Mouse (Mus musculus): ENCODE data around the gene Cpne9. TPM values are rescaled to one million over a fixed set of nuclear protein-coding genes. Genes with fewer than 3 reads are reported as not detected.

The Cpne9 gene
- polyA plus RNA-seq, 2 experiments = 0.44 to 0.77 TPM

DNA sequence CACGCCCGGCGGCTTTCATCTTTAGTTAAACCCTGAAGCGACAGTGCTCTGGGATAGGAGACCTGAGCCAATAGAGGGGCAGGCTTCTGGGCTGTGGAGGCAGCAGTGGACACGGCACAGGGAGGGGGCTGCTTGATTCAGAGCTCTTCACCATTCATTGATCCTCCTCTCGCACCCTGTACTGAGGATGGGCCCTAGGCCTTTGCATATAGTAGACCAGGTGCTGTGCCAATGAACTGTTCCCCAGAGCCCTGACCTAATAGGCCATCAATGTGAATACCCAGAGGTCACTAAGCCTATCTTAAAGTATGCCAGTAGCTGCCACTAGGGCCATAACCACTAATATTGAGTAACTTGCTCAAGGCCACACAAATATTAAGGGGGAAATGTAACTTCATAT is 431 bp upstream of the Cpne9 start:
- no peak for ATAC-seq (ENCODE audit: low FRiP score, low read depth)
- no peak overlapping the region for H3K27ac ChIP-seq (replicated peaks; ENCODE audit: low read depth, low read length)
- 0 out of 2 replicates have a peak, but pooled peaks cover 5% of the 10 kb centered on the region for H3K4me1 ChIP-seq (ENCODE audit: control insufficient read depth, insufficient read depth, low read length)
- H3K9ac ChIP-seq (ENCODE audit: low read depth, low read length, severe bottlenecking) = no peak overlapping the region
- peaks cover 14% of the 10 kb centered on the region for H3K36me3 ChIP-seq (ENCODE audit: control insufficient read depth, insufficient read depth, low read length)
- no peaks in the 10 kb centered on the region for H3K9me3 ChIP-seq (ENCODE audit: control insufficient read depth, low read length)
- no peak overlapping the region for H3K4me2 ChIP-seq (replicated peaks; ENCODE audit: low read depth, low read length, severe bottlenecking)
- TF ChIP-seq POLR2A (IDR thresholded peaks at IDR 0.05; ENCODE audit: borderline replicate concordance, extremely low read depth, insufficient read depth, insufficient read length) = no peak
- peaks cover 35% of the 10 kb centered on the region for H3K27me3 ChIP-seq (ENCODE audit: control insufficient read depth, insufficient read depth, low read length)
- whole genome bisulfite sequencing = 61% methylated on average over 6 of the region's 6 CpGs
- H3K4me3 ChIP-seq (replicated peaks; ENCODE audit: low read length) = no peak overlapping the region
- DNase-seq (ENCODE audit: low spot score) = no peak

DNA sequence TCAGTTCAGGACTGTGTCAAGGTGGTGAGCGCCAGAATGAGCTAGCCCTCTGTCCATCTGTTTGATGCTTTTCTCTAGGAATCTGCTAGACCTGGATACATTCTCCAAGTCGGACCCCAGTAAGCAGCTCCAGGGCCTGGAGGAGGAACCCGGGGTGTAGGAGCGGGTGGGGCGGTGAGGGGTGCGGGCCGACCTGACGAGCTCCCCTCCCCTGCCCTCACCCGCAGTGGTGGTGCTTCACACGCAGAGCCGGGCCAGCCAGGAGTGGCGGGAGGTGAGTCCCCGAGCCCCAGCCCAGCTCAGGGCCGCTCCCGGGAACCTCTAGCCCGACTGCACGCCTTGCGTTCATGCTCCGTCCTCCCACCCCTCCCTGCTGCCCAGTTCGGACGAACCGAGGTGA is 862 bp downstream of the Cpne9 start:
- DNase-seq (ENCODE audit: low spot score) (no peak), ATAC-seq (ENCODE audit: low FRiP score, low read depth) (no peak)
- Histone ChIP-seq H3K27me3 (ENCODE audit: control insufficient read depth, insufficient read depth, low read length) (peaks cover 35% of the 10 kb centered on the region), H3K4me1 (ENCODE audit: control insufficient read depth, insufficient read depth, low read length) (0 out of 2 replicates have a peak, but pooled peaks cover 5% of the 10 kb centered on the region), H3K4me3 (replicated peaks; ENCODE audit: low read length) (no peak overlapping the region), H3K9me3 (ENCODE audit: control insufficient read depth, low read length) (no peaks in the 10 kb centered on the region), H3K4me2 (replicated peaks; ENCODE audit: low read depth, low read length, severe bottlenecking) (no peak overlapping the region), H3K27ac (replicated peaks; ENCODE audit: low read depth, low read length) (no peak overlapping the region), H3K36me3 (ENCODE audit: control insufficient read depth, insufficient read depth, low read length) (peaks cover 11% of the 10 kb centered on the region; the same call in 1 of the 2 replicates), H3K9ac (ENCODE audit: low read depth, low read length, severe bottlenecking) (no peak overlapping the region)
- 2% methylated on average over 20 of the region's 22 CpGs for whole genome bisulfite sequencing
- TF ChIP-seq POLR2A (IDR thresholded peaks at IDR 0.05; ENCODE audit: borderline replicate concordance, extremely low read depth, insufficient read depth, insufficient read length) = no peak

DNA sequence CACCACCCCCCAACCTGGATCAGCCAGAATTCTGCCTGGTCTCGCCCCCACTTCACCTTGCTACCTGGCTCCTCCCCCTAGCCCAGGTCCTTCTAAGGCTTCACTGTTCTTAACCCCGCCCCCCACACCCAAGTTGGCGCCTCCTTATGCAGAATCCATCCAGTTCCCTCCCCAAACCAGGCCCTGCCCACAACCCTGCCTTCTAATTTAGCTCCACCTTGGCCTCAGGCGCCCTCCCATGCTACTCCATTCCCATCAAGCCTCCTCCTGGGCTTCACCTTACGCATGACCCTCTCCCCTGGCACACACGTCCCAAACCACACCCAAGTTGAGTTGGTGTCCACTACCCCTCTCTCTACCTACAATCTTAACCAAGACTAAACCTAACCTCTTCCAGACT is 1.4 kb downstream of the Cpne9 start:
- peaks cover 35% of the 10 kb centered on the region for H3K27me3 ChIP-seq (ENCODE audit: control insufficient read depth, insufficient read depth, low read length)
- H3K36me3 ChIP-seq (ENCODE audit: control insufficient read depth, insufficient read depth, low read length) = peaks cover 9% of the 10 kb centered on the region; the same call in 1 of the 2 replicates
- DNase-seq (ENCODE audit: low spot score) (no peak), ATAC-seq (ENCODE audit: low FRiP score, low read depth) (no peak)
- no peak overlapping the region for H3K4me2 ChIP-seq (replicated peaks; ENCODE audit: low read depth, low read length, severe bottlenecking)
- no peak overlapping the region for H3K9ac ChIP-seq (ENCODE audit: low read depth, low read length, severe bottlenecking)
- H3K4me1 ChIP-seq (ENCODE audit: control insufficient read depth, insufficient read depth, low read length) = 0 out of 2 replicates have a peak, but pooled peaks cover 5% of the 10 kb centered on the region
- H3K4me3 ChIP-seq (replicated peaks; ENCODE audit: low read length) = no peak overlapping the region
- WGBS = 4% methylated on average over 6 of the region's 6 CpGs
- H3K9me3 ChIP-seq (ENCODE audit: control insufficient read depth, low read length) = no peaks in the 10 kb centered on the region
- TF ChIP-seq POLR2A (IDR thresholded peaks at IDR 0.05; ENCODE audit: borderline replicate concordance, extremely low read depth, insufficient read depth, insufficient read length) = no peak
- H3K27ac ChIP-seq (replicated peaks; ENCODE audit: low read depth, low read length) = no peak overlapping the region

DNA sequence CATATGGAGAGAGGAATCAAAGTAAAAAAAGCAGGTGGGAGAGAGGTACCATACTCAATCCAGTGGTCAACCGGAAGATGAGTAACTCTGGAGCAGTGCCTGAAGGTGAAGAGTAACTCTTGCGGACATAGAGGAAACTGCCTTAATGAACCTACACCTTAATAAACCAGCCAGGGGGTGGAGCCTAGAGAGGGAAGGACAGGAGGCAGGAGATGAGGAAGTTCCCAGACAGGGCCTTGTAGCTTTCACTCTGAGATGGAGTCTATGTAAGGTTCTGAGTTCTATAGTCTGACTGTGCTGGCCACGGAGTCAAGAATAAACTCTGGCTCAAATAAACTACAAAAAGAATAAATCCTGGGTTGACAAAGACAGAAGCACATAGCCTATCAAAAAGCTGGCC is 2.8 kb downstream of the Cpne9 start:
- H3K9me3 ChIP-seq (ENCODE audit: control insufficient read depth, low read length) = no peaks in the 10 kb centered on the region
- 0 out of 2 replicates have a peak, but pooled peaks cover 5% of the 10 kb centered on the region for H3K4me1 ChIP-seq (ENCODE audit: control insufficient read depth, insufficient read depth, low read length)
- H3K4me3 ChIP-seq (replicated peaks; ENCODE audit: low read length) = no peak overlapping the region
- no peak for ATAC-seq (ENCODE audit: low FRiP score, low read depth)
- no peak overlapping the region for H3K4me2 ChIP-seq (replicated peaks; ENCODE audit: low read depth, low read length, severe bottlenecking)
- WGBS = 79% methylated on average over 3 of the region's 3 CpGs
- no peak for TF ChIP-seq POLR2A (IDR thresholded peaks at IDR 0.05; ENCODE audit: borderline replicate concordance, extremely low read depth, insufficient read depth, insufficient read length)
- no peak overlapping the region for H3K9ac ChIP-seq (ENCODE audit: low read depth, low read length, severe bottlenecking)
- peaks cover 4% of the 10 kb centered on the region; the same call in 1 of the 2 replicates for H3K36me3 ChIP-seq (ENCODE audit: control insufficient read depth, insufficient read depth, low read length)
- DNase-seq (ENCODE audit: low spot score) = no peak
- H3K27me3 ChIP-seq (ENCODE audit: control insufficient read depth, insufficient read depth, low read length) = peaks cover 35% of the 10 kb centered on the region
- H3K27ac ChIP-seq (replicated peaks; ENCODE audit: low read depth, low read length) = no peak overlapping the region

DNA sequence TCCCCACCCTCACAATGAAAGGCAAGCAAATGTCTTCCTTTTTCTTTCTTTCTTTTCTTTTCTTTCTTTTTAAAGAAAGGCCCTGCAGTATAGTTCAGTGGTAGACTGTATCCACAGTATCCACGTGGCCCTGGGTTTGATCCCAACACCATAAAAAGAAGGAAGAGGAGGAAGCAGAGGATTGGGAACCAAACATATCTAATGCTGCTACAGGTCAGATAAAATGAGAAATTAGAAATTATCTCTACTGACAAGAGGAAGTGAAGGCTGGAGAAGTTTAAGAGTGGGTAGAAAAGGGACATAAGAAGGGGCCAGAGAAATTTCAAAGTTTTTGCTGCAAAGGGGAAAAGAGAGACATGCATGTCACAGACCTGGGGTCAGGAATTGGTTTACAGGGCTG is 4.2 kb downstream of the Cpne9 start:
- H3K36me3 ChIP-seq (ENCODE audit: control insufficient read depth, insufficient read depth, low read length) = no peaks in the 10 kb centered on the region
- H3K27me3 ChIP-seq (ENCODE audit: control insufficient read depth, insufficient read depth, low read length) = peaks cover 35% of the 10 kb centered on the region
- H3K4me3 ChIP-seq (replicated peaks; ENCODE audit: low read length) = no peak overlapping the region
- H3K4me2 ChIP-seq (replicated peaks; ENCODE audit: low read depth, low read length, severe bottlenecking) = no peak overlapping the region
- H3K9ac ChIP-seq (ENCODE audit: low read depth, low read length, severe bottlenecking) = no peak overlapping the region
- no peak for TF ChIP-seq POLR2A (IDR thresholded peaks at IDR 0.05; ENCODE audit: borderline replicate concordance, extremely low read depth, insufficient read depth, insufficient read length)
- H3K4me1 ChIP-seq (ENCODE audit: control insufficient read depth, insufficient read depth, low read length) = 0 out of 2 replicates have a peak, but pooled peaks cover 5% of the 10 kb centered on the region
- H3K27ac ChIP-seq (replicated peaks; ENCODE audit: low read depth, low read length) = no peak overlapping the region
- 62% methylated on average over 1 of the region's 1 CpGs for WGBS
- no peak for ATAC-seq (ENCODE audit: low FRiP score, low read depth)
- no peak for DNase-seq (ENCODE audit: low spot score)
- no peaks in the 10 kb centered on the region for H3K9me3 ChIP-seq (ENCODE audit: control insufficient read depth, low read length)

DNA sequence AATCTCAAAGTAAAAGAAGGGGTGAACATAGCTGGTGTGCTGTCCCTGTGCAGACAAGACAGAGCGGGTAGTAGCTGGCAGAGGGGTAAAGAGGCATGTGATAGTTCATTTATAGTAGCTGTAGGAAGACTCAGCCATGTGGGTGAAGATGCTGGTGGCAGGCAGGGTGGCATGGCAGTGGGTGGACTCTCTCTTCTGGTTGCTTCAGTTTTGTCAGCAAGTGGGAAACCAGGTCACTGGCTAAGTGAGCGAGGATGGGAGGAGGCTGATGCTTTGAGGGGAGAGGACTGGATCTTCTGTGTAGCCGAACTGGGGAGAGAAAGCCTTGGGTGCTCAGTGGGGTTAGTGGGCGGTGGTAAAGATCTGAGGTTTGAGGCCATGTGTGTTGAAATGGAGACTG is 5.1 kb downstream of the Cpne9 start:
- Histone ChIP-seq H3K4me3 (replicated peaks; ENCODE audit: low read length) (no peak overlapping the region), H3K4me2 (replicated peaks; ENCODE audit: low read depth, low read length, severe bottlenecking) (no peak overlapping the region), H3K27me3 (ENCODE audit: control insufficient read depth, insufficient read depth, low read length) (peaks cover 27% of the 10 kb centered on the region), H3K36me3 (ENCODE audit: control insufficient read depth, insufficient read depth, low read length) (no peaks in the 10 kb centered on the region), H3K9ac (ENCODE audit: low read depth, low read length, severe bottlenecking) (no peak overlapping the region), H3K4me1 (ENCODE audit: control insufficient read depth, insufficient read depth, low read length) (0 out of 2 replicates have a peak, but pooled peaks cover 3% of the 10 kb centered on the region), H3K9me3 (ENCODE audit: control insufficient read depth, low read length) (no peaks in the 10 kb centered on the region), H3K27ac (replicated peaks; ENCODE audit: low read depth, low read length) (no peak overlapping the region)
- TF ChIP-seq POLR2A (IDR thresholded peaks at IDR 0.05; ENCODE audit: borderline replicate concordance, extremely low read depth, insufficient read depth, insufficient read length) = no peak
- DNase-seq (ENCODE audit: low spot score) (no peak), ATAC-seq (ENCODE audit: low FRiP score, low read depth) (no peak)
- WGBS = 68% methylated on average over 4 of the region's 4 CpGs

Data from limb, embryonic 14.5 days (tissue).